Mouse (Mus musculus) 416B (cell line): Measurements from ENCODE around the gene Ntn5.

ENCODE experiments used
- DNase-seq: peaks from one replicate; pipeline ENCODE4 v3.0.0; 2011; ENCODE audit warnings: low read depth

Ntn5 gene

GRCm38 (mm10) chr7:45712022-45712757 is 28.4 kb downstream of the Ntn5 start:
- DNase-seq: no peak

GRCm38 (mm10) chr7:45713396-45713795 is 29.6 kb downstream of the Ntn5 start:
- DNase-seq: no peak

GRCm38 (mm10) chr7:45713881-45714520 is 30.2 kb downstream of the Ntn5 start:
- DNase-seq: no peak

- DNase-seq: no peak
Measured at GRCm38 (mm10) chr7:45714630-45715089, 30.8 kb downstream of the Ntn5 start.

GRCm38 (mm10) chr7:45715090-45715708 is 31.4 kb downstream of the Ntn5 start, which contains the start of gene Rpl18:
Rpl18 (plus strand) TSS chr7:45715457.
- peak; percentile 97 for DNase-seq

GRCm38 (mm10) chr7:45715741-45716459 is 32.1 kb downstream of the Ntn5 start:
- DNase-seq: peak; percentile 65

GRCm38 (mm10) chr7:45716460-45716857 is 32.6 kb downstream of the Ntn5 start:
- DNase-seq: no peak

- peak; percentile 82 for DNase-seq
Measured at GRCm38 (mm10) chr7:45716952-45717917, 33.4 kb downstream of the Ntn5 start.

GRCm38 (mm10) chr7:45717918-45718297 is 34.1 kb downstream of the Ntn5 start, which contains the start of gene Sphk2:
Sphk2 (minus strand) TSS chr7:45718002.
- DNase-seq: peak; percentile 99

- DNase-seq: no peak
Measured at GRCm38 (mm10) chr7:45718331-45718730, 34.5 kb downstream of the Ntn5 start.

- DNase-seq: no peak
Measured at GRCm38 (mm10) chr7:45719180-45719579, 35.4 kb downstream of the Ntn5 start.

- no peak for DNase-seq
Measured at GRCm38 (mm10) chr7:45719738-45720412, 36.1 kb downstream of the Ntn5 start.

- DNase-seq: no peak
Measured at GRCm38 (mm10) chr7:45720413-45721233, 36.8 kb downstream of the Ntn5 start, which contains the start of gene Fam83e. Fam83e (plus strand) TSS chr7:45721212.

- DNase-seq: no peak
Measured at GRCm38 (mm10) chr7:45721234-45721571, 37.4 kb downstream of the Ntn5 start.

GRCm38 (mm10) chr7:45721642-45722347 is 38.0 kb downstream of the Ntn5 start:
- peak; percentile 40 for DNase-seq

- no peak for DNase-seq
Measured at GRCm38 (mm10) chr7:45722348-45722713, 38.5 kb downstream of the Ntn5 start.

- DNase-seq: no peak
Measured at GRCm38 (mm10) chr7:45723301-45723700, 39.5 kb downstream of the Ntn5 start.

- no peak for DNase-seq
Measured at GRCm38 (mm10) chr7:45723781-45724180, 40.0 kb downstream of the Ntn5 start.

- DNase-seq: no peak
Measured at GRCm38 (mm10) chr7:45725151-45725550, 41.3 kb downstream of the Ntn5 start.
